Mouse (Mus musculus): Measurements from ENCODE around the gene Itih5. TPM values are rescaled to one million over a fixed set of nuclear protein-coding genes. Genes with fewer than 3 reads are reported as not detected.

Itih5 gene
- total and polyA plus RNA-seq, 3 experiments: not detected

- no peak for DNase-seq (ENCODE audit: low read depth, low spot score)
- Histone ChIP-seq H3K4me3 (ENCODE audit: control insufficient read depth in 1 of 2, insufficient read depth in 1 of 2, low read depth in 2 of 2, low read length in 2 of 2) (no peak overlapping the region), H3K9ac (ENCODE audit: control insufficient read depth, low read depth, low read length, poor library complexity, severe bottlenecking) (no peak overlapping the region), H3K79me2 (ENCODE audit: control insufficient read depth, insufficient read depth, low read length, poor library complexity) (no peaks in the 10 kb centered on the region), H3K27me3 (ENCODE audit: control insufficient read depth in 1 of 2, insufficient read depth in 2 of 2, low read length in 2 of 2) (peaks cover 0 to 3% of the 10 kb centered on the region in 2 experiments; a peak in 1 of 4 replicates), H3K27ac (ENCODE audit: control insufficient read depth, low read depth, low read length) (no peak overlapping the region), H3K9me3 (replicated peaks; ENCODE audit: insufficient read depth, low read length) (no peaks in the 10 kb centered on the region), H3K36me3 (ENCODE audit: control insufficient read depth in 1 of 2, insufficient read depth in 2 of 2, low read length in 2 of 2) (no peaks in the 10 kb centered on the region), H3K4me1 (ENCODE audit: control insufficient read depth in 1 of 2, insufficient read depth in 2 of 2, low read length in 2 of 2) (no peaks in the 10 kb centered on the region)
- TF ChIP-seq USF2 (IDR thresholded peaks at IDR 0.05; ENCODE audit: borderline replicate concordance in 1 of 2, insufficient read depth in 1 of 2, low read depth in 1 of 2, low read length in 2 of 2) (no peak), RCOR1 (IDR thresholded peaks at IDR 0.05; ENCODE audit: low read depth, low read length) (no peak), ZNF384 (IDR thresholded peaks at IDR 0.05; ENCODE audit: low read depth, low read length) (no peak), MEF2A (IDR thresholded peaks at IDR 0.05; ENCODE audit: extremely low read depth, insufficient replicate concordance, low read depth, low read length, poor library complexity, severe bottlenecking) (no peak), ETS1 (IDR thresholded peaks at IDR 0.05; ENCODE audit: low read depth, low read length) (no peak), GATA1 (IDR thresholded peaks at IDR 0.05; ENCODE audit: low read depth, low read length) (no peak), SIN3A (IDR thresholded peaks at IDR 0.05; ENCODE audit: low read length) (no peak), ZMIZ1 (IDR thresholded peaks at IDR 0.05; ENCODE audit: low read depth, low read length) (no peak), TCF12 (IDR thresholded peaks at IDR 0.05; ENCODE audit: low read depth, low read length) (no peak), USF1 (IDR thresholded peaks at IDR 0.05; ENCODE audit: low read depth, low read length) (no peak), POLR2A (IDR thresholded peaks at IDR 0.05; ENCODE audit: control insufficient read depth in 1 of 2, insufficient read depth in 1 of 2, low read depth in 1 of 2, low read length in 2 of 2, poor library complexity in 1 of 2) (no peak), CHD1 (IDR thresholded peaks at IDR 0.05; ENCODE audit: low read depth, low read length) (no peak)
Observed at GRCm38 (mm10) chr2:10288881-10289280, 135.5 kb downstream of the Itih5 start.

GRCm38 (mm10) chr2:10290115-10290514 lies 136.7 kb downstream of the Itih5 start:
- Histone ChIP-seq H3K79me2 (ENCODE audit: control insufficient read depth, insufficient read depth, low read length, poor library complexity) (no peaks in the 10 kb centered on the region), H3K27ac (ENCODE audit: control insufficient read depth, low read depth, low read length) (no peak overlapping the region), H3K27me3 (ENCODE audit: control insufficient read depth in 1 of 2, insufficient read depth in 2 of 2, low read length in 2 of 2) (no peaks in the 10 kb centered on the region; a peak in 1 of 4 replicates), H3K4me3 (ENCODE audit: control insufficient read depth in 1 of 2, insufficient read depth in 1 of 2, low read depth in 2 of 2, low read length in 2 of 2) (no peak overlapping the region), H3K9me3 (replicated peaks; ENCODE audit: insufficient read depth, low read length) (no peaks in the 10 kb centered on the region), H3K9ac (ENCODE audit: control insufficient read depth, low read depth, low read length, poor library complexity, severe bottlenecking) (no peak overlapping the region), H3K36me3 (ENCODE audit: control insufficient read depth in 1 of 2, insufficient read depth in 2 of 2, low read length in 2 of 2) (no peaks in the 10 kb centered on the region), H3K4me1 (ENCODE audit: control insufficient read depth in 1 of 2, insufficient read depth in 2 of 2, low read length in 2 of 2) (no peaks in the 10 kb centered on the region)
- no peak for DNase-seq (ENCODE audit: low read depth, low spot score)
- TF ChIP-seq GATA1 (IDR thresholded peaks at IDR 0.05; ENCODE audit: low read depth, low read length) (no peak), CHD2 (IDR thresholded peaks at IDR 0.05; ENCODE audit: low read length) (no peak), SIN3A (IDR thresholded peaks at IDR 0.05; ENCODE audit: low read length) (no peak), MYC (IDR thresholded peaks at IDR 0.05; ENCODE audit: low read depth, low read length) (no peak), POLR2AphosphoS2 (IDR thresholded peaks at IDR 0.05; ENCODE audit: low read length) (no peak), USF1 (IDR thresholded peaks at IDR 0.05; ENCODE audit: low read depth, low read length) (no peak), EP300 (IDR thresholded peaks at IDR 0.05; ENCODE audit: low read depth in 1 of 2, low read length in 2 of 2) (no peak), ETS1 (IDR thresholded peaks at IDR 0.05; ENCODE audit: low read depth, low read length) (no peak), MAX (IDR thresholded peaks at IDR 0.05; ENCODE audit: low read length) (no peak), MAZ (IDR thresholded peaks at IDR 0.05; ENCODE audit: low read depth, low read length) (no peak)
